Mouse (Mus musculus) liver, embryonic 14.5 days (tissue): ENCODE results near the gene Ocel1. TPM values are rescaled to one million over a fixed set of nuclear protein-coding genes. Genes with fewer than 3 reads are reported as not detected.
A peak's percentile ranks its signal among the peaks of the same experiment; 100 is the strongest.

Experiments used
- ATAC-seq: fragments of 200-750 bp; cut with Nextera tagmentation; 2 replicates; pipeline ENCODE4 v1.8.0; 2017; ENCODE audit warnings: moderate number of reproducible peaks, mild to moderate bottlenecking, moderate library complexity; ENCODE audit not compliant: insufficient read depth
- DNase-seq, 3 experiments: peaks; one replicate each; pipeline ENCODE4 v3.0.0-alpha.2; 2012 to 2013; ENCODE audit warnings: low read depth in 3 of 3, low spot score in 3 of 3
- H3K27ac ChIP-seq: fragments of 300-500 bp; sonication (generic); 2 replicates; pipeline ENCODE4 v1.5.1; 2014; ENCODE audit warnings: moderate library complexity, mild to moderate bottlenecking, control low read depth, inconsistent platforms
- H3K27me3 ChIP-seq: fragments of 300-500 bp; sonication (generic); 2 replicates; pipeline ENCODE4 v1.6.1; 2014; ENCODE audit warnings: mild to moderate bottlenecking, low read length, moderate library complexity; ENCODE audit not compliant: control insufficient read depth, insufficient read depth
- H3K36me3 ChIP-seq: fragments of 300-500 bp; sonication (generic); replicated peaks from 2 replicates; pipeline ENCODE4 v1.6.1; 2014; ENCODE audit warnings: low read depth; ENCODE audit not compliant: control insufficient read depth, insufficient read depth
- H3K4me1 ChIP-seq, 2 experiments: fragments of 200-500 bp in 1 of 2; fragments of 300-500 bp in 1 of 2; sonication (generic) in 1 of 2; replicated peaks; 2 replicates each; pipeline ENCODE4 v1.6.1; 2012 to 2014; ENCODE audit warnings: antibody characterized with exemption in 1 of 2, inconsistent platforms in 1 of 2, low read length in 1 of 2; ENCODE audit not compliant: control insufficient read depth in 2 of 2, insufficient read depth in 2 of 2
- H3K4me2 ChIP-seq: fragments of 300-500 bp; sonication (generic); 2 replicates; pipeline ENCODE4 v1.6.1; 2014; ENCODE audit warnings: low read depth, mild to moderate bottlenecking, control low read depth, moderate library complexity
- H3K4me3 ChIP-seq, 2 experiments: fragments of 200-500 bp in 1 of 2; fragments of 300-500 bp in 1 of 2; sonication (generic) in 1 of 2; 2 replicates each; pipeline ENCODE4 v1.5.1; 2012 to 2014; ENCODE audit warnings: low read depth in 2 of 2, low read length in 2 of 2, mild to moderate bottlenecking in 2 of 2, control low read depth in 1 of 2, inconsistent platforms in 1 of 2, moderate library complexity in 1 of 2; ENCODE audit not compliant: insufficient read depth in 1 of 2
- H3K9ac ChIP-seq: fragments of 300-500 bp; sonication (generic); replicated peaks from 2 replicates; pipeline ENCODE4 v1.6.1; 2014; ENCODE audit warnings: mild to moderate bottlenecking, control low read depth, moderate library complexity
- H3K9me3 ChIP-seq: fragments of 300-500 bp; sonication (generic); 2 replicates; pipeline ENCODE4 v1.6.1; 2016; ENCODE audit warnings: low read length, mixed read lengths; ENCODE audit not compliant: control insufficient read depth
- CTCF ChIP-seq: IDR thresholded peaks from 2 replicates; pipeline ENCODE4 v1.5.1; 2016; ENCODE audit warnings: antibody characterized with exemption, low read depth, control low read depth
- EP300 ChIP-seq: IDR thresholded peaks from 2 replicates; pipeline ENCODE4 v1.6.1; 2016; ENCODE audit warnings: antibody characterized with exemption, low read depth
- WGBS: fragments of 180-500 bp; shearing (Covaris S2); extraction: QIAGEN DNeasy Blood & Tissue Kit; methylation state at CpG from one replicate; pipeline ENCODE4 v1.1.7; 2014; ENCODE audit not compliant: insufficient replicate concordance; 5-methylcytosine and 5-hydroxymethylcytosine counted together
- polyA plus RNA-seq, 2 experiments: library from polyadenylated mRNA; depleted of rRNA in 1 of 2; stranded (reverse) in 1 of 2; unstranded in 1 of 2; fragments of >200 nt; fragmentation: Nextera tagmentation in 1 of 2; extraction: Ambion mirVana in 1 of 2; gene quantifications; 2 replicates each; pipeline versions ENCODE4 v1.2.1 to v1.2.3; 2012 to 2014

The Ocel1 gene
- polyA plus RNA-seq, 2 experiments = 1.9 to 2.8 TPM

DNA sequence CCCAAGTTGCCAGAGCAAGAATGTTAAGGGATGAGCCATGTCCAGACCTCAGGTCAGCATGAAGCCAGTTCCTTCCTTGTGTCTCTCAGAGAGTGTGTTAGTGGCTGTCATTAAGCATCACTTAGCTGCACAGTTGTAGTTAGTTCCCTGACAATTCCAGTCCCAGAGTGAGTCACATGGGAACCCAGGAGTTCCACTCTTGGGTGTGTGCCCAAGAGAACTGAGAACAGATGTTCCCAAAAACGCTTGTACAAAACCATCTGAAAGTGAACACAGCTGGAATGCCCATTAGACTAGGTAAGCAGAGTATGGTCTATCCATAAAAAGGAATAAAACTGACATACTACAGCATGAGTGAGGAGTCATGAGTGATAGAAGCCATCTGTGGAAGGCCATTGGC is 24.5 kb upstream of the Ocel1 start:
- ATAC-seq (no peak), DNase-seq (no peak)
- H3K36me3 ChIP-seq = peaks cover 8% of the 10 kb centered on the region; the same call in 1 of the 2 replicates
- H3K4me3 ChIP-seq = no peak overlapping the region
- WGBS = 63% methylated on average over 1 of the region's 1 CpGs
- H3K4me1 ChIP-seq = no peaks in the 10 kb centered on the region
- no peaks in the 10 kb centered on the region for H3K9me3 ChIP-seq
- H3K4me2 ChIP-seq = no peak overlapping the region
- no peak for TF ChIP-seq EP300
- no peak for TF ChIP-seq CTCF
- H3K9ac ChIP-seq = no peak overlapping the region
- H3K27ac ChIP-seq = no peak overlapping the region
- no peaks in the 10 kb centered on the region for H3K27me3 ChIP-seq

DNA sequence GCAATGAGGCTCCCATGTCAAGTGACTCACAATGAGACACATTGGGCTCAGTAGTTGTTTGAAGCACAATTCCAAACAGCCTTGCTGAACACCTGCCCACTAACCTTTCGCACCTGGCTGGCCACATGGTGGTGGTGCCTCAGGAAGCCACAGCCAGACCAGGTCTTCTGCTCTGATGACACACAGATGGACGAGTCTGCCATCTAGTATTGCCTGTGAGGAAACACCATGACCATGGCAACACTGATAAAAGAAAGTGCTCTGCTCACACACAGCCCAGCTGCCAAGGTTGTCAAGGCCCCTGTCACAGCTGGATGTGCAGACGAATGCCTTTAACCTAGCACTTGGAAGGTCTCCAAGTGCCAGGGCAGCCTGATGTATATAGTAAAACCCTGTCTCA is 20.0 kb upstream of the Ocel1 start:
- Histone ChIP-seq H3K4me1 (no peaks in the 10 kb centered on the region), H3K27ac (no peak overlapping the region), H3K27me3 (no peaks in the 10 kb centered on the region), H3K4me2 (no peak overlapping the region), H3K9ac (no peak overlapping the region), H3K9me3 (no peaks in the 10 kb centered on the region), H3K4me3 (no peak overlapping the region), H3K36me3 (peaks cover 11% of the 10 kb centered on the region)
- no peak for TF ChIP-seq EP300
- TF ChIP-seq CTCF = no peak
- no peak for ATAC-seq
- WGBS = 57% methylated on average over 3 of the region's 3 CpGs
- no peak for DNase-seq

DNA sequence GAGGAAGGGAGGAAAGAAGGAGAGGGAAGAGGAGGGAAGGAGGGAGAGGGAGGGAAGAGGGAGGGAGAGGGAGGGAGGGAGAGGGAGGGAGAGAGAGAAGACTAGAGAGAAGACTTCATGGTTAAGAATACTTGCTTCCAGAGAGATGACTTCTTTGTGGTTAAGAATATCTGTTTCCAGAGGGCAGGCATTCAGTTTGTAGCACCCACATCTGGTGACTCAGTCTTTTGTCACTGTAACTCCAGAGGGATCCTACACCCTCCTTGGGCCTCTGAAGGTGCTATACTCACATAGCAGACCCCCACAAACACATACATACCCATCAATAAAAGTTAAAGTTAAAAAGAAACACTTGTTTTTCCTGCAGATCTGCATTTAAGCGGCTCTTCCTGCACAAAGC is 19.6 kb upstream of the Ocel1 start:
- ATAC-seq (no peak), DNase-seq (no peak)
- peaks cover 15% of the 10 kb centered on the region for H3K36me3 ChIP-seq
- H3K4me1 ChIP-seq = no peaks in the 10 kb centered on the region
- no peaks in the 10 kb centered on the region for H3K27me3 ChIP-seq
- no peak for TF ChIP-seq CTCF
- TF ChIP-seq EP300 = no peak
- WGBS = 79% methylated on average over 1 of the region's 1 CpGs
- no peak overlapping the region for H3K4me3 ChIP-seq
- H3K9me3 ChIP-seq = no peaks in the 10 kb centered on the region
- H3K27ac ChIP-seq = no peak overlapping the region
- no peak overlapping the region for H3K9ac ChIP-seq
- no peak overlapping the region for H3K4me2 ChIP-seq

DNA sequence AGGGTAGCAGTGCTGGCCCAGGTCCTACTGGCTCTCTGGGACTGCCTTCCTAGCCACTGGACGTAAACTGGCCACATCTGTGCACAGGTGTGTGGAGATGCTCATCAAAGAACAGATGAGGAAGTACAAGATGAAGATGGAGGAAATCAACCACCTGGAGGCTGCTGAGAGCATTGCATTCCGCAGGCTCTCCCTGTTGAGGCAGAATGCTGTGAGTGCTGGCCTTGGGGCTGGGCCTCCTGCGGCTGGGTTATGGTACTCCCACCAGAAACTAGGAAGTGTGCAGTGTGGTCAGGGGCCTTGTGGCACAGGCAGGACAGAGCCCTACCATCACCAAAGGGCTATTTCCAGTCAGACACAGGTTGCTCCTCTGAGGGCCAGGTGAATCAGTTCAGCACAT is 13.1 kb upstream of the Ocel1 start:
- Histone ChIP-seq H3K27me3 (no peaks in the 10 kb centered on the region), H3K9ac (no peak overlapping the region), H3K4me2 (no peak overlapping the region), H3K27ac (no peak overlapping the region), H3K9me3 (no peaks in the 10 kb centered on the region), H3K4me1 (no peaks in the 10 kb centered on the region), H3K36me3 (peaks cover 6% of the 10 kb centered on the region), H3K4me3 (no peak overlapping the region)
- no peak for DNase-seq
- ATAC-seq = no peak
- 73% methylated on average over 3 of the region's 3 CpGs for WGBS
- TF ChIP-seq EP300 (no peak), CTCF (peak; percentile 20; the same call in 1 of the 2 replicates)

DNA sequence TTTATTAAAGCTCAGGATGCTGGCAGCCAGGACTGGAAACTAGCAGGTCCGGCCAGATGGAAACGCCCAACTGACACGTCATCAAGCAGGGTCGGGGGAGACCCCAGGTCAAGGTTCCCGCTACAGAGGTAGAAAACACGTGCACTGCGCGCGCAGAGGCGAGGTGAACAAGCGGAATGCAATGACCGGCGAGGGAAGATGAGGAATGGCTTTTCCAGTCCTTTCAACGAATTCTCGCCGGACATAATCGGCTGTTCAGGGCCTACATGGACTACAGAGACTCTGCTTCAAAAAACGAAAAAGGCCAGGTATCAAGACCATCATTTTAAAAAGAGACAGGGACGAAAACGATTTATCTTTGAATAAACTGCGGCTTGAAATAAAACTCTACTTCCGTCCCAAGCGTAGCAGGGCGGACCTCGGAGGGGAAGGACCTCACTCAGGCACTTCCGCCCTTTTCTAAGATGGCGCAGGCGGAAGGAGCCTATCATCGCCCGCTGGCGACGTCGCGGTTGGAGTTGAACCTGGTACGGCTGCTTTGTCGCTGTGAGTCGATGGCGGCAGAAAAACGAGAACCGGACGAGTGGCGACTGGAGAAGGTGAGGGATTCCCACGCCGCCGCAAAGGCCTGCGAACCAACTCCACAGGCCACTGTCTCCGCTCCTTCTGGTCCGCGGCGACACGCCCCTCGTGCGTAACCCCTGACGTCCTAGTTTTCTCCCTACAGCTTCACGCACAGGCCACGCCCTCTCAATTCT is 4.1 kb upstream of the Ocel1 start, which contains the start of gene Use1:
Gene Use1, plus strand, starts transcription at position 78 of the 758 bp plus-strand sequence.
- Histone ChIP-seq H3K4me3 (peak within 1 kb of the TSS; percentile 84 to 92), H3K27me3 (no peaks in the 10 kb centered on the region), H3K4me1 (peaks cover 22 to 23% of the 10 kb centered on the region in 2 experiments), H3K36me3 (peaks cover 2% of the 10 kb centered on the region), H3K4me2 (peak within 1 kb of the TSS; percentile 96), H3K27ac (peak within 1 kb of the TSS; percentile 88), H3K9ac (peak within 1 kb of the TSS; percentile 87), H3K9me3 (no peaks in the 10 kb centered on the region)
- TF ChIP-seq EP300 (no peak), CTCF (no peak)
- DNase-seq (peak; percentile 84 to 88 (median 86)), ATAC-seq (peak; percentile 70)
- under 1% methylated on average over 56 of the region's 56 CpGs for WGBS
